Mouse (Mus musculus) testis, adult 2 months (tissue): ENCODE data around the gene Kcnb1.

Source experiments
- CTCF ChIP-seq: fragments of 200-500 bp; IDR thresholded peaks from 2 replicates; pipeline ENCODE4 v1.5.1; 2012; ENCODE audit warnings: low read depth, mild to moderate bottlenecking, inconsistent platforms, low read length, moderate library complexity; ENCODE audit not compliant: control insufficient read depth, insufficient read depth, insufficient replicate concordance
- POLR2A ChIP-seq: fragments of 200-500 bp; IDR thresholded peaks from 2 replicates; pipeline ENCODE4 v1.6.1; 2012; ENCODE audit warnings: low read depth, mild to moderate bottlenecking, inconsistent platforms, low read length, moderate library complexity; ENCODE audit not compliant: control insufficient read depth

- TF ChIP-seq CTCF (no peak), POLR2A (no peak)
Observed at GRCm38 (mm10) chr2:167205918-167206629, 16.1 kb upstream of the Kcnb1 start.
